Mouse (Mus musculus) thymus, postnatal 25 days (tissue): ENCODE results near the gene Kifc3.

Source experiments
- DNase-seq: peaks from one replicate; pipeline ENCODE4 v3.0.0; 2022

Kifc3 gene

DNA sequence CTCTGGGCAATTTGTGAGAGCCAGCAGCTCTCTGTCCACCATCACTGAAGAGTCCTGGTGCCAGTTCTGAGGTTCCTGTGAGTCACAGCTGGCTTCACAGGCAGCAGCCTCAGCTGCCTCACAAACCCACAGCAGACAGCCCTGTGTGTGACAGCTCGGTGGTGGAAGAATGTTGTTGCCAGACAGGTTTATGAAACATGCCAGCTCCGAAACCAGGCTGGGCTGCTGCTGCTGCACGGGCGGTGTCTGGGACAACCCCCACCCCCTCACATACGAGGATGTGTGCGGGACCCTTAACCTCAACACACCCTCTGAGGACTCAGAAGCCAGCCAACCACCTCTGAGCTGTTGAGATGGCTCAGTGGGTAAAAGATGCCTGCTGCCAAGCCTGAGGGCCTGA, 48.0 kb downstream of the Kifc3 start:
- DNase-seq: peak; percentile 8

DNA sequence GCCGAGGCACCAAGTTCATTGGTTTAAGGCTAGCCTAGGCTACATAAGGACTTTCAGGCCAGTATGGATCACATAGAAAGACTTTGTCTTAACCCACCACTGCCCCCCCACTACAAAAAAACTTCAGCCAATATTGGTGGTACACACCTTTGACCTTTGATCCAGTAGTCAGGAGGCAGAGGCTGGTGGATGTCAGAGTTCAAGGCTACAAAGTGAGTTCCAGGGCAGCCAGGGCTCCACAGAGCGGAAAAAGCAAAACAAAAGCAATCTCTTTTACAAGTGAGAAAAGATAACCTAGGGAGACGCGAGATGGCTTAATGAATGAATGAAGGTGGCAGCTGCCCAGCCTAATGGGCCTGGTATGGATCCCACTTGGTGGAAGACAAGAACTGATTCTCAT, 48.6 kb downstream of the Kifc3 start:
- no peak for DNase-seq

DNA sequence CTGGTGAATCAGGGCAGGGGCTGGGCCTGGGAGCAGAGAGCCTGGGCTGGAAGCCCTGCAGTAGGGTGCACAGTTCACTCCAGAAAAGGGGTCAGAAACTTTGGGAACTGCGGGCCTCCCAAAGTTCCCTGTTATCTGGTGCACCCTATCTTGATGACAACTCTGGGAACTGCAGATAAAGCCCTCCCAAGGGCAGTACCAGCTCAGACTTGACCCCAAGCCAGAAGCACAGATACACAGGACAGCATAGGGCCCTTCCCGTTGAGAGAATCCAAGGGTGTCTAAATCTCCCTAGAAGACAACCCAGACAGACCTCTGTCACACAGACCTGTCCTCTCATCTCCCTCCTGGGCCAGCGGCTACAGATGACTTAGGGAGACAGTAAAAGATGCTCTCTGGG, 52.0 kb downstream of the Kifc3 start:
- DNase-seq: no peak

DNA sequence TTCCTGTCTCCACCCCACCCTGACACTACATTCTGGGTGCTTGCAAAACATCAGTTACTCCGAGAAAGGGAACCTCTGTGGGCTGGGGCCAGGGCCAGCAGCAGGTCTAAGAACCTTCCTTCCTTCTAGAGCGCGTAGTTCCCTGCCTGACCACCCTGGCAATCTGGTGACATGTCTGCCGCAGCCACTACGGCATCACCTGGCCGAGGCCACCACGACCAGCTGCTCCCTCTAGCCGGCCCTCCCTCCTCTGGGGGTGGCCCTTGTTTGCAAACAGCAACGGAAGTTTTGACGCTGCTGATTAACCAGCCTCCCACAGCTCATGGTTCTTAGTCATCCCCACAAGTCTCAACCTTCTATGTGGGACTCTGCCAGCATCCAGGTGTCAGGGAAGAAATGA, 53.2 kb downstream of the Kifc3 start:
- no peak for DNase-seq

DNA sequence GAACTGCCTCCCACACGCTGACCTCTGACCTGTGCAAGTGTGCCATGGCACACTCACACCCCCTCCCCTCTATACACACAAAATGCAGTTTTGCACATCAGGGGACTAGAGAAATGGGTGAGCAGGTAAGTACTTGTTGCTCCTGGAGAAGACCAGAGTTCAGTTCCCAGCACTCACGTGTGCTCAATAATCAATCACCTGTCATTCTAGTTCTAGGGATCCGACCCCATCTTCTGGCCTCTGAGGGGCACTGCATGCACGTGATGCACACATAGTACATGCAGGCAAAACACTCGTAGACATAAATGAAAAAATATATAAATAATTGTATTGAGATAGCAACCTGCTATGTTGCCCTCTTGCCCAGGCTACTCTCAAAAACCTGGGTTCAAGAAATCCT, 55.8 kb downstream of the Kifc3 start:
- DNase-seq: no peak

DNA sequence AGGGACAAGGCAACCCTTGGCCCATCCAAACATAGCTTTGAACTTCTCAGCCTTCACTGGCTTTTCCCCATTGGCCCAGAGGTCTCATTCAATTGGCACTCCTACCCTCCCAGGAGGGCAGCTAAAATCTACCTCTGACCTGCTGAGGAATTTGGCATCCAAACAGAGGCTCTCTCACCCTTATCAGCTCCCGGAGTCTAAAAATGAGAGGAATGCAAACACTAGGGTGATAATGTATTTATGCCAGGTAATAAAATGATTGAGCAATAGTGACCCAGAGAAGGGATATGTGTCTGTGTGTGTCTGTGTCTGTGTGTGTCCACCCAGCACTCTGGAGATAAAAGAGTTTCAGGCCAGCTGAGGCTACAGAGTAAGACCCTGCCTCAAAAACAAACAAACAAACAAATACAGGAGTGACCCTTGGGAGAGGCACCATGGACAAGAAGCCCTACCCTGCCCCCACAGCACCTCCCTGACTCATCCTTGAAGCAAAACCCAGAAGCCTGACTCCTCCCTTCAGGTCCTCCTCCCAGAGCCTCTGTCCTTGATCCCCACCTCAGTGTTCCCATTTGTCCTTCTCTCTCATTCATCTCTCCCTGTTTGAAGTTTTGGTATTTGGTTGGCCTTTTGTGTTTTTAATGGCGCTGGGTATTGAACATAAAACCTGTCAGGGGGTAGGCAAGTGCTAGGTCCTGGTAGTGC, 56.4 kb downstream of the Kifc3 start:
- DNase-seq: no peak

DNA sequence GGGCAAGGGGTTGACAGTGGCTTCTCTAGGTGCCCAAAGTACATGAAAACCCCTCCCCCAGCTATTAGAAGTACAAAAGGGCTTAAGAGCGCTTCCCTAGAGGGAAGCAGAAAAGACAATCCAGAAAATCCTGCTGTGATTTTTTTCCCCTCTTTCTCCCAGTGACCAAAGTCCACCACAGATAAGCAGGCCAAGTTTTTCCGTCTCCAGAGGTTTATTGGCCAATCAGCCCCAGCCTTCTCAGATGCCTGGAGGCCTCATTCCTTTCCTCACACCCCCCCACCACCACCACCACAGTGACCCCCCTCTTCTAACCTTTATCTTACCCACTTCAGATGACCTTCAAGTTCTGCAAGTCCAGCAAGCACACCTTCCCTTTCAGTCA, 58.0 kb downstream of the Kifc3 start:
- DNase-seq: no peak

DNA sequence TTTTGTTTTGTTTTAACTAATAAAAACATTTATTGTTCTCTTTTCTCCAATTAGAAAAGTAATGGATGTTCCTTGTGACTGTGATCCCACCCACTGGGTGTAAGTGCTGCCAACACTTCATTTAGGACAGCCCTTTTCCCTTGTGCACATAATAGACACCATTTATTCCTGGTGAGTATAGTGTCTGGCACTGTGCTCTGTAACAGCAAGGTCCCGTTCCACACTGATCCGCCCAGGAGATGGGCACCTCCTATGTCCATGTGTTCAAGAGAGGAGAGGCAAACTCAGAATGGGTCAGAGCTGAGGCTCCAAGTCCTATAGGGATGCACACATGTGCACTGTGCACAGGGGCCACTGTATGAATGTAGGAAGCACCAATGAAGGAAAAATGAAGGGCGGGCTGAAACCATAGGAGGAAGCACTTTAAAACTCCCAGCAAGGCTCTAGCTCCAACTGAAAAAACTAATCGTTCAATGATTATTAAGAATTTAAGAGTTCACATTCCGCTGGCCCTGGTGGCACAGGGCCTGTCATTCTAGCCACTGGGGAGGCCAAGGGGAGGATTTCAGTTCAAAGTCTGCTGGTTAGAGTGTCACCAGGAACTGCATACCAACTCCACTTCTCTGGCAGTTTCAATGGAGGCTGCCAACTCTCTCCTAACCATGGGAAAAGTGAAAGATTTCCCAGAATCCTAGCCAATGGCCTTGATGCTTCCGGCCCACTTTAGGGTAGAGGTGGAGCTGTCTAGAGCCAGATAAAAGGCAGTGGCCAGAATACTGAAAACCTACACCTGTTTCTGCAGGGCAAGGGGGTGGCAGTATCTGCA, 58.6 kb downstream of the Kifc3 start:
- no peak for DNase-seq

DNA sequence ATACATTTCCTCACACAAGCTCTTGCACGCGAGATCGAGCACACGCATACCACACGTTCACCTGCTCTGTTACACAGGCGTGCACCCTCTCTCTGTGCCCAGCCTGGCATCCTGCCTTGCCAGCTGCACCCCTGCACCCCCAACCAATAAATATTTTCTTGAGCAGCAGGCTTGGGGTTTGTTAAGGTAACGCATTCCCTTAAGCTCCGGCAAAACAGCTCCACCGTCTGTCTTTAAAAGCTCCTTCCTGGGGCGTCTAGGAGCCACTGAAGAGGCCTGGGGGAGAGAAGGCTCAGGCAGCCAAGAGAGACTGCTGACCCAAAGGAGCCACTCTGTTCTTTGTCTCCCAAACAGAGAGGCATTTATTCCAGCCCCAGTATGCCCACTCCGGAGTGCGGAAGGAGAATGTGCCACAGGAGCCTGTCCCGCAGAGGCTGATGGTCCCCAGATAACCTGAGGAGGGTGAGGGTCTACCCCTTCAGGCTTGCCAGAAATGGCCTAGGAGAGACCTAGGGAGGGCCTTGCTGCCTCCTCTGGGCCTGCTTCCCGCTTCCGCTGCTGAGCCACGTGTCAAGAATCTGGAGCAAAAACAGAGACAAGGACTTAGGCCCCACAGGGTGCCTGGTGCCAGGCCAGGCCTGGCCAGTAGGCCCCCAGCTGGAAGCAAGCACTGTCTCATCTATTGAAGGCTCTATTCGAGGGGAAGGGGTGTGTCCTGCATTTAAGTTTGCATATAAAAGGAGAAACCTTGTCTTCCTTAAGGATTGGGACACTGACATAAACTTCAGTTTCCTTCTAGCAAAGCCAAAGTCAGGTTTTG, 59.4 kb downstream of the Kifc3 start:
- DNase-seq: peak; percentile 13

DNA sequence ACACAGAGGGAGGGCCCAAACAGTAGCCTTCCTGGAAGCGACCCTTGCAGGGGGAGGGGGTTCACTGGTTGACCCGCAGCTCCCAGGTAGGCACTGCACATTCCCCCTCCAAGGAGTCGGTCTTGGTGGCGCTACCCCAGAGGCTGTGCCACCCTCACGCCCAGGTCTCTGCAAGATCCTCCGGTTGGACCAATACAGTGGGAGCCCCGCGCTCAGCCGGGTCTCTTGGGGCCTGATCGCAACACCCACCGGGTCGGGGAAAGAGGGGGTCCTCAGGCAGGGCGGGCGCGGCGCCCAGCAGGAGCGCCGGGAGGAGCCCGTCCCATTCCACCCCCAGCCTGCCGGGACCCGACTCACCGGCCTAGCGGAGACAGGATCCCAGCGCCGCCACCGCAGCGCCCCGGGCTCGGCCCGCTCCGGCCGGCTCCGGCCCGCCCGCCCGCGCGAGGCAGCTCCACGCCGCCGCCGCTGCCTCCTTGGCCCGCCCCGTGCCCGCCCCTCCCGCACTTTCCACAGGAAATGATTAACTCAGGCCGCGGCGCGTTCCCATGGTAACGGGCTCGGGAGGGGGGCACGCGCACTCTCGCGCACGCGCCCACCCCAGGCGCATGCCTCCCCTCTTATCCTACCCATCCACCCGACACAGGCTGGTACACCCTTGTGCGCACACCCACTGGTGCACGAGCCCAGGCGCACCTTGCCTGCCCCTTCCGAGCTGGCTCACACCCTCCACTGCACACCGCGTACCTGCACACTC, 60.4 kb downstream of the Kifc3 start:
- DNase-seq: peak; percentile 85

DNA sequence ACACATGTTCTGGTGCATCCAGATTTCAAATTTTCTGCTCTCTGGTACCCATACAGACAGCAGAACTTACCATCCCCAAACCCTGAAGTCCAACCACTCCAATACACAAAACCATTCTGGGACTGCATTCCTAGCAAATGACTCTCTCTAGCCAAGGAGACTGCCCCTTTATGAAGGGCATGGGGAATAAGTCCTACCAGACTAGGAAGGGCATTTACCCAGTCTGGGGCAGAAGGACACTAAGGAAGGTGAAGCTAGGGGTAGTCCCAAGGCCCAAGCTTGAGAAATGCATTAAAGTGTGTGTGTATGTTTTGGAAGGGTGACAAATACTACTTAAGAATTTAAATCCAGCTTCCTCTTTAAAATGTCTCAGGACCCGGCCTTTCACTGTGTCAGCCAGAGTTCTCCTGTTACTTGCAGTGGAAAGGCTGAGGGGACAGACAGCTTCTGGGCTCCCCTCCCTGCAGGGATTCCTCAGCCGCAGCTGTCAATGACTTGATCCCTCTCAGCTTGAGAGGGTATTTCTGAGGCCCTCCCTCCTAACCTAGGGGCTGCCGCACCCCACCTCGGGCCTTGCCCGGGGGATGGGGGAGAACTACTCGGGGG, 61.0 kb downstream of the Kifc3 start:
- DNase-seq: no peak

DNA sequence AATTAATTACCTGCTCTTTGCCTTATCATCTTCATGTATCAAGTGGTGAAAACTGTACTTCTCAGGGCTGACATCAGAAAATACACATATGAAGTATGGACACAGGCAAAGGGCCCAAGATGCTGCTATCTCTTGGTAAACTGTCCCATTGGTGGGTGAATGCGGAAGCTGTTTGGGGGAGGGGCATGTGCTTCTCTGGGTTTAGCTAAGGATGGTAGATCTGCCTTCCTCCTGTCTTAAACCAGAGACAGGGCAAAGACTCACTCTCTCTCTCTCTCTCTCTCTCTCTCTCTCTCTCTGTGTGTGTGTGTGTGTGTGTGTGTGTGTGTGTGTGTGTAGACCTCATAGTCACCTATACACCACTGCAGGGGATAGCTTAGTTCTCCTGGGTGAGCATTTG, 61.6 kb downstream of the Kifc3 start:
- DNase-seq: peak; percentile 10

DNA sequence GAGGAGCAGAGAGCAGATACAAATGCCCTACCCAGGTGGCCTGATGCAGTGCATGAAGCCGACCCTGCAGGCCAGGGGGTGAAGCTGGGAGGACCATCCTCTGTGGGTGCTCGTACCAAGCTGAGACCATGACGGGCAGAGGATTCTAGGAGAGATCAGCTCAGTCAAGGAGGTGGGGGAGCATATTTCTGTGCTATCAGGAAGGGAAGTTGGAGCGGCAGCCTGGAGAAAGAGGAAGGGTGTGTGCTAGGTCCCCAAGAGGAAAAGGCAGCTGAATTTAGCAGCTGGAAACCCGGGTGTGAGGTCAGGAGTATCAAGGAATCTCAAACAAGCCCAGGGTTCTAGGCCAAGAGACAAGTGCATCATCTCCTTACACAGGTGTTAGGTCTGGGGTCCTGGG, 62.1 kb downstream of the Kifc3 start:
- no peak for DNase-seq

DNA sequence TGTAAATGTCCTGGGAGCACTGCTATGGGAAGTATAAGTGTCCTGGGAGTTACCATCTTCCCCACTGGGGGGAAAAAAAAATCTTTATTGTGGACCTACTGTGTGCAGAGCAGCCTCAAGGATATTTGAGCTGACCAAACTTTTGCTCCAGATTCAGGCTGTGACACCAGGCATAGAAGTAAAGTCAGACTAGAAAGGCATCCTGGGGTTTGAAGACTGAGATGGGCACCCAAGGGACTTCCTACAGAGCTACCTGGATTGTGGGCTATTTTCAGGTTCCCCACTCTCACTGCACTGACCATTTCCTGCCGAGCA, 63.6 kb downstream of the Kifc3 start:
- DNase-seq: no peak

DNA sequence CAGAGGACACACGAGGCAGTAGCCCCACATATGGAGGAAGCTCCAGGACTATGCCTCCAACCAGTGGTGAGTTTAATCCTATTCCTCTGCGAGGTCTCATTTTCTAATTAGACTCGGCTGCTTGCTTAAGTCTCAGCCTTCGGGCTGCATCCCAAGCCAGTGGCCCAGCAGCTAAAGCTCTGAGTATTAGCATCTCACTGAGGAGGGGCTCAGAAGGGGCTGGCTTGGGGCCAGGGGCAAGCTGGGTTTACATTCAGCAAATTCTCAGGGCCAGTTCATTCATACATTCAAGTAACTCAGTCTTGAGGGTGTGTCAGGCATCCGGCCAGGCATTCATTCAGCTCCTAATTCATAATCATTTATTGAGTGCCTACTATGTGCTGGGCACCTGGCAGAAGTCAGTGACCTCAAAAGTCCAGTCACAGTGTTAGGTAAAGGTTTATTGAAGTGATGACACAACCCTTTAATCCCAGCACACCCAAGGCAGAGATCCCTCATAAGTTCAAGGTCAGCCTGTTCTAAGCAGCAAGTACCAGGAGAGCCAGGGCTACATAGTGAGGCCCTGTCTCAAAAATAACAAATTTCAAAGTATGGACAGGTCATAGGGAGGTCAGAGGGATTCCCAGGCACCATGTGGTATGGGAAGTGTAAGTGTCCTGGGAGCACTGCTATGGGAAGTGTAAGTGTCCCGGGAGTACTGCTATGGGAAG, 64.1 kb downstream of the Kifc3 start:
- DNase-seq: no peak

DNA sequence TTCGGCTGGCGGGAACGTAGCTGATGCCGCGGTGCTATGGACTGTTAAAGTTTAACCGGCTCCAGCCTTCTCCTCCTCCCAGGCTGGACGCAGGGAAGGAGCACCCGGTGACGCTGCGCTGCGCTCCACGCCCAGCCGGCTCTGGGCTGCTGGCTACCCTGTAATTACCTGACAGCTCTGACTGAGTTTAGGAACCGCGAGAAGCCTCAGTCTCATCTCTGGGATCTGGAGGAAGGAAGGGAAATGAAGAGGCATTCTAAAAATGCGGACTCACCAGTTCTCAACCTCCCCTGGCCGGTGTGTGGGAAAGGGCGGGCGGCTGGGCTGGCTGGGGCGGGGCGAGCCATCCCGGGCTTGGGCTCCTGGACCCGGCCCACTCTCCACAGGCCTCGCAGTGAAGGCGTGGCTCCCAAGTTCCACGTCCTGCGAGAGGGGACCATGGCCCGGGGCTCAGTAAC, 64.9 kb downstream of the Kifc3 start:
- no peak for DNase-seq

DNA sequence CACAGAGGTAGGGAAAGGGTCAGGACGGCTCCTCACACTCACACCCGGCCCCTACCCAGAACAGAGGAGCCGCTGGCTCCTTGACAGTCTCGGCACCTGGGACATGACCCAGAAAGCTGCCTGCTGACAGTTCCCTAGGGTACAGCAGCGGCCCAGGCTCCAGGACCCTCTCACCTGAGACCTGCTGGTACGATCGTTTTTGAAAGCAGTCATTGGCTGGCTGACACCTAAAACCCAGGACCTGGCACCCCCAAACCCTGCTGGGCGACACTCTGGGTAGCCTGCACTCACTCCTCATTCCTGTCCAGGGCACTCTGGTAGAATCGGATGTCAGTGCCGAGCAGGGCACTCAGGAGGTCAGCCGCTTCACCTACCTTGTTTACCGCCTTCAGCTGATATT, 65.4 kb downstream of the Kifc3 start:
- no peak for DNase-seq

DNA sequence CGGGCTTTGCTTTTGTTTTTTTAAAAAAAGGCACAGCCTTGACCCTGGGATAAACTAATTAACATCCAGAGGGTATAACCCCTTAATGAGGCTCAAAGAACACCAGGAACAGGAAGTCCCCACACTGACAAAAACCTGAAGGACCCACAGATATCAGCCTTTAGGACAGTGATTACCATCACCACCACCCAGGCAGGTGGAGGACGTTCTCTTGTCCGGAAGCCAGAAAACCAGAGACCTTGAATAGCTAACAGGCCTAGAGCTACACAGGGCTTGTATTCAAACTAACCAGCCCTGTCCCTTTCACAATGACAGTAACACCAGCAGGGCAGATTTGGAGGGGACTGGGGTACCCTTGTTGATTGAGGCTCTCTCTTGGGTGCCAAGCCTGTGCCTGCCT, 66.4 kb downstream of the Kifc3 start:
- no peak for DNase-seq

DNA sequence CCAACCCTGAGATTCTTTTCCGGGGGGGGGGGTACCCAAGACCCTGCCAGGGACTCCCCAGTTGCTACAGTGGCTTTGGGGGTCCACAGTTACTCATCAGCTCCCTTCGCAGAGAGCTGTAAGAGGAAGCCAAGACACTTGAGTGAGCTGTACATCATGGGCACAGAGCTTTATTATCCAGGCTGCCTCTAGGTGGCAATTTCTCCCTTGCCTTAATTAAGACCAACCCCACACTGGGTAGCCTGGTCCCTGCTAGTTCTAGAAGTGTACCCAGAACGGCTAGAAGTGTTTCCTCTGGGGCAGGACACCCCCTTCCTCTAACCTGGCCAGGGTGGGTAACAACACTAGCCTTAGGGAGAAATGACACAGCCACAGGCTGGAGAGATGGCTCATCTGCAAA, 67.4 kb downstream of the Kifc3 start:
- DNase-seq: no peak

DNA sequence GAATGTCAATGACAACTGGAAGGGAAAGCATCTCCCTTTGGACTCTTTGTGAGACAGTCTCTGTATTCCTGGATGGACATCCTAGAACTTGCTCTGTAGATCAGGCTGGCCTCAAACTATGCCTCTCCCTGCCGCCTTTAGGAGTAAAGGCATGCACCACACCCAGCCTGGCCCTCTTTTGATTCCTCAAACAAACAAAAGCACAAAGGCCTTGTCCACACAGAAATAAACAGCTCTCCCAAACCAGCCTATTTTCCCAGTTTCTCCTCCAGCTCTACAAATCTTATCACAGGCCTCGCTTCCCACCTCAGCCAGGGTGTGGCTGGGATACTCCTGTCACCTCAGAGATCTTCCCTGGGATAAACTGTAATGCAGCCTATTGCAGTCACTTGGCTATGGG, 68.4 kb downstream of the Kifc3 start:
- no peak for DNase-seq

DNA sequence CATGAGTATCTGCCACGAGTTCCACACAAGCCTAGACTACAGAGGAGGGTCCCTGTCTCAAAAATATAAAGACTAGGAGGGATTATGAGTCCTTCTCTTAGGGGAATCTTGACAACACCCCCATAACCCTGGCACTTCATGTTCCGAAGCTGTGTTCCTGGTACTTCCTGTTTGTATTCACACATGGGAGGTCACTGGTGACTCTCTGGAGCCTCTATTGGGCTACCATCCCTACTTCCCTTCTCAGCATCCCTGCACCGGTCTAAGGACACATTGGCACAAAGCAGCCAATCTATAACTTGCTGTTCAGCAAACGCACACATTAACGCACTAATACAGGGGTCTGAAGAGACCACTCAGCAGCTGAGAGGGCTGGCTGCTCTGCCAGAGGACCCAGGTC, 70.6 kb downstream of the Kifc3 start:
- DNase-seq: no peak

DNA sequence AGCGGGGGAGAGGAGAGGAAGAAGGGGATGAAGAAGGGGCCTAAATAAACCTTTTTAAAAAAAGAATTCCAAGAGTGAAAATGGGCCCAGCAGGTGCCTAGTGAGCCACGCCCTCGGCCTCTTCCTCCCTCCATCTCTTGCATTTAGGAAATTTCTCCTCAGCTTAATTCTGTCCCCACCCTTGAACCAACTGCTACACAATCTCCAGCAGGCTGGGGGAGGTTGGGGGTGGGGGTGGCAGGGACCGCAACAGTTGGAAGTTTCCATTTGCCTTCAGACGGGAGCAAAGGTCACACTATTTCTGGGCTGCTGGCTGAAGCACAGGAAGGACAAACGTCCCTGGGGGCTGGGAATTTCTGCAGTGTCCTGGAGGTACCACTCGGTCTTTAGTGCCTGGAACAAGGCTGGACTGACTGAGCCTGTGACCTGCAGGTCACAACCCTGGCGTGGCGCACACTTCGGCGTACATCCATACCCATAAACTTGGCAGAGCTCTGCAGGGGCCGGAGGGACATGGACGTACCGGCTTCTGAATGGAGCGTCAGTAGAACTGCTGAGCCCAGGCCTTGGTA, 71.6 kb downstream of the Kifc3 start:
- DNase-seq: no peak
